Mouse (Mus musculus) MN1 (cell line): ENCODE measurements around the gene Gtf3c3.
A peak's percentile ranks its signal among the peaks of the same experiment; 100 is the strongest.

Experiments
- DNase-seq: peaks from one replicate; pipeline ENCODE4 v3.0.0-alpha.2; 2016; ENCODE audit warnings: low spot score

Gene Gtf3c3

GRCm38 (mm10) chr1:54438340-54439079 lies at the start of gene Gtf3c3:
Gene Gtf3c3, minus strand, starts transcription at chr1:54438971.
- peak; percentile 81 for DNase-seq

GRCm38 (mm10) chr1:54484744-54485420 lies 46.1 kb upstream of the Gtf3c3 start:
- DNase-seq = no peak

GRCm38 (mm10) chr1:54480491-54480890 lies 41.7 kb upstream of the Gtf3c3 start:
- DNase-seq = no peak

GRCm38 (mm10) chr1:54468662-54469061 lies 29.9 kb upstream of the Gtf3c3 start:
- no peak for DNase-seq

- no peak for DNase-seq
Measured at GRCm38 (mm10) chr1:54467366-54467765, 28.6 kb upstream of the Gtf3c3 start.

- no peak for DNase-seq
Measured at GRCm38 (mm10) chr1:54452116-54452515, 13.3 kb upstream of the Gtf3c3 start.

- no peak for DNase-seq
Measured at GRCm38 (mm10) chr1:54448833-54449232, 10.1 kb upstream of the Gtf3c3 start.

GRCm38 (mm10) chr1:54443641-54444040 lies 4.9 kb upstream of the Gtf3c3 start:
- no peak for DNase-seq

- DNase-seq = no peak
Measured at GRCm38 (mm10) chr1:54439080-54439476, 307 bp upstream of the Gtf3c3 start.

- no peak for DNase-seq
Measured at GRCm38 (mm10) chr1:54422195-54422750, 16.5 kb downstream of the Gtf3c3 start.

- DNase-seq = no peak
Measured at GRCm38 (mm10) chr1:54421670-54422069, 17.1 kb downstream of the Gtf3c3 start.

- no peak for DNase-seq
Measured at GRCm38 (mm10) chr1:54402736-54403135, 36.0 kb downstream of the Gtf3c3 start.

- DNase-seq = no peak
Measured at GRCm38 (mm10) chr1:54384221-54384620, 54.5 kb downstream of the Gtf3c3 start.

GRCm38 (mm10) chr1:54380978-54381914 lies 57.5 kb downstream of the Gtf3c3 start:
- DNase-seq = peak; percentile 19

- DNase-seq = no peak
Measured at GRCm38 (mm10) chr1:54377506-54378051, 61.2 kb downstream of the Gtf3c3 start.

GRCm38 (mm10) chr1:54356566-54356965 lies 82.2 kb downstream of the Gtf3c3 start:
- no peak for DNase-seq

GRCm38 (mm10) chr1:54355485-54355884 lies 83.3 kb downstream of the Gtf3c3 start:
- no peak for DNase-seq

- no peak for DNase-seq
Measured at GRCm38 (mm10) chr1:54354786-54355185, 84.0 kb downstream of the Gtf3c3 start.
